Mouse (Mus musculus): Measurements from ENCODE around the gene Fkbp9. TPM values are rescaled to one million over a fixed set of nuclear protein-coding genes. Genes with fewer than 3 reads are reported as not detected.

The Fkbp9 gene
- polyA plus RNA-seq, 1 experiment from 2014 or later = 26.3 TPM

DNA sequence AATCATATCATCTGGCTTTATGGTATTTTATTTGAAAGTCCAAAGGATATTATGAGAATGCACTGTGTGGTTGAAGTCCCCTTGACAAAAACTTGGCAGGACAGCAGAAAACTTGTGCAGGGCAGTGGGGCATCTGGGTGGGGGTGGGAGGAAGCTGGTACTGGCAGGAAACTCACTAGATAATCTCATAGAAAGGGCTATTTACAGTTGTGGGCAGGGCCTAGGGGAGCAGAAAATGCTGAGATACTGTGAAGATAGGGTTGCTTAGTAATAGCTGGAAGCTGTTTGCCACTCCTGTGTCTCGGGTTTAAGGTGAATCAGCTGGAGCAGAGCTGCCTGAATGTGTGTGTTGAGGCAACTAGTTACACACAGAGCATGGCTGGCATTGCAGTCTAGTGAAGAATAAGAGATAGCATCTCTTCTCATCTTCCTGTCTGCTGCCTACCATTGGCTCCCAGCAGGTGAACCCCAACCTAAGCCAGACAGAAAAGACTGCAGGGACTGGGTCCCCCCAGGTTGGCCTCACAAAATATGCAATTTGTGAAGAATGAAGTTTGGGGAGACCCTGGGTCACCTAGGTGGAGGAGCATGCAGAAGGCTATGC, 47.6 kb downstream of the Fkbp9 start:
- H3K27ac ChIP-seq (ENCODE audit: low read depth, low read length) = no peak overlapping the region
- H3K4me2 ChIP-seq (ENCODE audit: low read length) = no peak overlapping the region
- no peaks in the 10 kb centered on the region for H3K4me1 ChIP-seq (ENCODE audit: control insufficient read depth, insufficient read depth, low read length)
- H3K9ac ChIP-seq (ENCODE audit: low read length) = no peak overlapping the region
- ATAC-seq = no peak
- H3K27me3 ChIP-seq (replicated peaks; ENCODE audit: control insufficient read depth, insufficient read depth, low read length) = no peaks in the 10 kb centered on the region
- 76% methylated on average over 1 of the region's 1 CpGs for WGBS
- DNase-seq (ENCODE audit: low spot score) = no peak
- no peak overlapping the region for H3K4me3 ChIP-seq (ENCODE audit: low read depth, low read length)
- H3K36me3 ChIP-seq (ENCODE audit: control insufficient read depth, insufficient read depth, low read length) = peaks cover 32% of the 10 kb centered on the region
- H3K9me3 ChIP-seq (replicated peaks; ENCODE audit: control insufficient read depth, low read length) = no peaks in the 10 kb centered on the region

GRCm38 (mm10) chr6:56888561-56888960, 56.7 kb downstream of the Fkbp9 start:
- H3K27ac ChIP-seq (ENCODE audit: low read depth, low read length) = no peak overlapping the region
- 80% methylated on average over 6 of the region's 6 CpGs for WGBS
- DNase-seq (ENCODE audit: low spot score) = no peak
- peaks cover 38% of the 10 kb centered on the region for H3K36me3 ChIP-seq (ENCODE audit: control insufficient read depth, insufficient read depth, low read length)
- no peaks in the 10 kb centered on the region for H3K9me3 ChIP-seq (replicated peaks; ENCODE audit: control insufficient read depth, low read length)
- H3K9ac ChIP-seq (ENCODE audit: low read length) = no peak overlapping the region
- H3K4me2 ChIP-seq (ENCODE audit: low read length) = no peak overlapping the region
- H3K4me3 ChIP-seq (ENCODE audit: low read depth, low read length) = no peak overlapping the region
- H3K4me1 ChIP-seq (ENCODE audit: control insufficient read depth, insufficient read depth, low read length) = no peaks in the 10 kb centered on the region
- no peaks in the 10 kb centered on the region for H3K27me3 ChIP-seq (replicated peaks; ENCODE audit: control insufficient read depth, insufficient read depth, low read length)
- no peak for ATAC-seq

DNA sequence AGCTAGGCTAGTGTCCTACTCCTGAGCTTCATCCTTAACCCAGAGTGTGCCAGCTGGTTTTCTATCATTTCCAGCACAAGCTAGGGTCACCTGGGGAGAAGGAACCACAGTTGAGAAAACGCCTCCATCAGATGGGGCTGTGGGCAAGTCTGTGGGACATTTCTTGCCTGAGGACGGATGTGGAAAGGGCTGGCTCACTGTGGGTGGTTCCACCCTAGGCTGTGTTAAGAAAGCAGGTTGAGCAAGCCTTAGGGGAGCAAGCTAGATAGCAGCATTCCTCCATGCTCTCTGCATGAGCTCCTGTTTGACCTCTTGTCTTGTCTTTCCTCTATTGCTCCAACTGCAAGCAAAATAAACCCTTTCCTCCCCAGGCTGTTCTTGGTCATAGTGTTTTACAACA, 58.9 kb downstream of the Fkbp9 start:
- peaks cover 32% of the 10 kb centered on the region for H3K36me3 ChIP-seq (ENCODE audit: control insufficient read depth, insufficient read depth, low read length)
- ATAC-seq = no peak
- H3K9ac ChIP-seq (ENCODE audit: low read length) = no peak overlapping the region
- no peaks in the 10 kb centered on the region for H3K9me3 ChIP-seq (replicated peaks; ENCODE audit: control insufficient read depth, low read length)
- H3K4me3 ChIP-seq (ENCODE audit: low read depth, low read length) = no peak overlapping the region
- no peaks in the 10 kb centered on the region for H3K27me3 ChIP-seq (replicated peaks; ENCODE audit: control insufficient read depth, insufficient read depth, low read length)
- H3K4me2 ChIP-seq (ENCODE audit: low read length) = no peak overlapping the region
- H3K27ac ChIP-seq (ENCODE audit: low read depth, low read length) = no peak overlapping the region
- no peak for DNase-seq (ENCODE audit: low spot score)
- WGBS = 78% methylated on average over 2 of the region's 2 CpGs
- H3K4me1 ChIP-seq (ENCODE audit: control insufficient read depth, insufficient read depth, low read length) = no peaks in the 10 kb centered on the region

DNA sequence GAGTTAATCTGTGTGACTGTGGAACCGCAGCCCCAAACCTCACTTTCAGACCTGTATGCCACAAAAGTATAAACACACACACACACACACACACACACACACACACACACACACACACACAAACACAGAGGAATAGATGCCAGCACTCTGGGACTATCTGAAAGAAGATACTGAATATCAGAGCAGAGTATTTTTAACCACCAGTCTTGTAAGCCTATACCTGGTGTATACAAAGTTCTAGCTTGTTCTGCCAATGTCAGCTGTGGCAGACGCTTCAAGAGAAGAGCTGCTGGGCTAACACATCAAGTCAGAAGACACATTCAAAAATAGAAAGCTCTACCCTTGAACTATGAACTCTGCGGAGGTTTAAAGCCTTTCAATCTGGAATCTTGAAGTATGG, 67.7 kb downstream of the Fkbp9 start:
- peaks cover 10% of the 10 kb centered on the region; the same call in 1 of the 2 replicates for H3K4me1 ChIP-seq (ENCODE audit: control insufficient read depth, insufficient read depth, low read length)
- H3K27ac ChIP-seq (ENCODE audit: low read depth, low read length) = no peak overlapping the region
- no peak overlapping the region for H3K4me3 ChIP-seq (ENCODE audit: low read depth, low read length)
- H3K4me2 ChIP-seq (ENCODE audit: low read length) = no peak overlapping the region
- no peaks in the 10 kb centered on the region for H3K27me3 ChIP-seq (replicated peaks; ENCODE audit: control insufficient read depth, insufficient read depth, low read length)
- WGBS = 86% methylated on average over 3 of the region's 3 CpGs
- H3K9ac ChIP-seq (ENCODE audit: low read length) = no peak overlapping the region
- no peaks in the 10 kb centered on the region for H3K36me3 ChIP-seq (ENCODE audit: control insufficient read depth, insufficient read depth, low read length)
- DNase-seq (ENCODE audit: low spot score) (no peak), ATAC-seq (no peak)
- H3K9me3 ChIP-seq (replicated peaks; ENCODE audit: control insufficient read depth, low read length) = no peaks in the 10 kb centered on the region

- 73% methylated on average over 3 of the region's 3 CpGs for WGBS
- Histone ChIP-seq H3K4me3 (ENCODE audit: low read depth, low read length) (no peak overlapping the region), H3K27ac (ENCODE audit: low read depth, low read length) (no peak overlapping the region), H3K9ac (ENCODE audit: low read length) (no peak overlapping the region), H3K4me2 (ENCODE audit: low read length) (no peak overlapping the region), H3K36me3 (ENCODE audit: control insufficient read depth, insufficient read depth, low read length) (no peaks in the 10 kb centered on the region), H3K27me3 (replicated peaks; ENCODE audit: control insufficient read depth, insufficient read depth, low read length) (no peaks in the 10 kb centered on the region), H3K9me3 (replicated peaks; ENCODE audit: control insufficient read depth, low read length) (no peaks in the 10 kb centered on the region), H3K4me1 (ENCODE audit: control insufficient read depth, insufficient read depth, low read length) (peaks cover 11% of the 10 kb centered on the region; the same call in 1 of the 2 replicates)
- DNase-seq (ENCODE audit: low spot score) (no peak), ATAC-seq (no peak)
Observed at GRCm38 (mm10) chr6:56901336-56901735, 69.5 kb downstream of the Fkbp9 start.

DNA sequence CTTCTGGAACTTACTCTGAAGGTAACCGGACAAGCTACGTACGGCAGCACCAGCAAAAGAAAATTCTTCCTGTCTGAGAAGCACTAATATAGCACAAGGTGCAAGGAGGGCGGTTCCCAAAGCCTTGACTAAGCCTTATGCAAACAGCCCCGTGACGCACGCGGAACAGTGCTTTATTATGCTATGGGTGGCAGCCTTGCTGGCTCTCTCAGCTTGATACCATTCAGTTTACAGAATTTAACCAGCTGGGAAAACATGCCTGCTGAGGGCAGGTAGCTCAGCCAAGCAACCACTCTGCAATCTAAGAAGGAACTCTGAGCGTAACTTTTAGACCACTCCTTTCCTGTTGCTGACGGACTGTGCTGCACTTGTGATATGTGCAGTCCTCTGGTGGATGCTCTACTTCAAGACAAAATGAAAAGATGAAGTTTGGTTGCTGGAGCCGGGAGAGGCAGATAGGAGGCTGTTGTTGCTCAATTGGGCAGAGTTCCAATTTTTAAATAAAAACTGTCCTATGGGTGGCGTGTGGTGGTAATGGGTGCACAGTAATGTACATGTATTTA, 70.0 kb downstream of the Fkbp9 start:
- H3K4me2 ChIP-seq (ENCODE audit: low read length) = no peak overlapping the region
- H3K36me3 ChIP-seq (ENCODE audit: control insufficient read depth, insufficient read depth, low read length) = no peaks in the 10 kb centered on the region
- DNase-seq (ENCODE audit: low spot score) = peak; percentile 20
- H3K4me3 ChIP-seq (ENCODE audit: low read depth, low read length) = no peak overlapping the region
- H3K9me3 ChIP-seq (replicated peaks; ENCODE audit: control insufficient read depth, low read length) = no peaks in the 10 kb centered on the region
- H3K27ac ChIP-seq (ENCODE audit: low read depth, low read length) = no peak overlapping the region
- H3K4me1 ChIP-seq (ENCODE audit: control insufficient read depth, insufficient read depth, low read length) = peaks cover 11% of the 10 kb centered on the region; the same call in 1 of the 2 replicates
- ATAC-seq = no peak
- no peak overlapping the region for H3K9ac ChIP-seq (ENCODE audit: low read length)
- 26% methylated on average over 12 of the region's 12 CpGs for WGBS
- H3K27me3 ChIP-seq (replicated peaks; ENCODE audit: control insufficient read depth, insufficient read depth, low read length) = no peaks in the 10 kb centered on the region

GRCm38 (mm10) chr6:56902606-56903520, 71.0 kb downstream of the Fkbp9 start:
- DNase-seq (ENCODE audit: low spot score) (no peak), ATAC-seq (no peak)
- Histone ChIP-seq H3K9me3 (replicated peaks; ENCODE audit: control insufficient read depth, low read length) (no peaks in the 10 kb centered on the region), H3K27me3 (replicated peaks; ENCODE audit: control insufficient read depth, insufficient read depth, low read length) (no peaks in the 10 kb centered on the region), H3K36me3 (ENCODE audit: control insufficient read depth, insufficient read depth, low read length) (no peaks in the 10 kb centered on the region), H3K4me3 (ENCODE audit: low read depth, low read length) (no peak overlapping the region), H3K4me1 (ENCODE audit: control insufficient read depth, insufficient read depth, low read length) (peaks cover 11% of the 10 kb centered on the region; the same call in 1 of the 2 replicates), H3K9ac (ENCODE audit: low read length) (no peak overlapping the region), H3K4me2 (ENCODE audit: low read length) (no peak overlapping the region), H3K27ac (ENCODE audit: low read depth, low read length) (no peak overlapping the region)
- 76% methylated on average over 7 of the region's 7 CpGs for WGBS

DNA sequence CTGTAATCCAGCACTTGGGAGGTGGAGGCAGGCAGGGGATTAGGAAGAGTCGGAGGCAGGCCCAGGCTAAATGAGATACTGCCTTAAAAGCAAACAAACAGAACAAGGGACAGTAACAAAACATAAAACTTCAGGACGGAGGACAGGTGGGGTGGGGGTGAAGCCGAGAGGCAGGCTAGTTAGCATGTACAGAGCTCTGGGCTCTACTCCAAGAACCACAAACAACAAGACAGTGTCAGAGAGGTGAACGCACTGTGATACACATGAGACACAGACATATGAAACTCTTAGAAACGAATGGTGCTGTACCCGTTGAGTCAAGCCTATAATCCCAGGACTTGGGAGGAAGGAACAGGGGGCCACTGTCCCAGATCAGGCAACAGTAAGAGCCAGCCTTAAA, 72.0 kb downstream of the Fkbp9 start:
- Histone ChIP-seq H3K9ac (ENCODE audit: low read length) (no peak overlapping the region), H3K4me2 (ENCODE audit: low read length) (no peak overlapping the region), H3K27ac (ENCODE audit: low read depth, low read length) (no peak overlapping the region), H3K9me3 (replicated peaks; ENCODE audit: control insufficient read depth, low read length) (no peaks in the 10 kb centered on the region), H3K4me3 (ENCODE audit: low read depth, low read length) (no peak overlapping the region), H3K4me1 (ENCODE audit: control insufficient read depth, insufficient read depth, low read length) (peaks cover 11% of the 10 kb centered on the region; the same call in 1 of the 2 replicates), H3K27me3 (replicated peaks; ENCODE audit: control insufficient read depth, insufficient read depth, low read length) (no peaks in the 10 kb centered on the region), H3K36me3 (ENCODE audit: control insufficient read depth, insufficient read depth, low read length) (no peaks in the 10 kb centered on the region)
- WGBS = 33% methylated on average over 6 of the region's 6 CpGs
- peak; percentile 25; the same call in 1 of the 2 replicates for ATAC-seq
- no peak for DNase-seq (ENCODE audit: low spot score)

Measured in forebrain, embryonic 14.5 days (tissue).